Mouse (Mus musculus) G1E (cell line): ENCODE measurements around the gene Lrba.

Experiments
- CTCF ChIP-seq: IDR thresholded peaks from 2 replicates; pipeline ENCODE4 v1.5.1; 2012; ENCODE audit warnings: low read depth, low read length, inconsistent platforms, mixed read lengths
- GATA1 ChIP-seq: IDR thresholded peaks from 2 replicates; pipeline ENCODE4 v1.6.1; 2012; ENCODE audit warnings: borderline replicate concordance, low read length, inconsistent platforms, mixed read lengths
- POLR2AphosphoS5 ChIP-seq: IDR thresholded peaks from 2 replicates; pipeline ENCODE4 v1.6.1; 2012; ENCODE audit warnings: low read depth, low read length, inconsistent platforms; ENCODE audit not compliant: insufficient replicate concordance

- TF ChIP-seq CTCF (no peak), POLR2AphosphoS5 (no peak), GATA1 (no peak)
Measured at GRCm38 (mm10) chr3:86489992-86490391, 265.5 kb downstream of the Lrba start.
